Mouse (Mus musculus): ENCODE results near the gene Samd3.

Gene Samd3

GRCm38 (mm10) chr10:26303485-26303884, 74.0 kb downstream of the Samd3 start:
- DNase-seq: no peak

GRCm38 (mm10) chr10:26314327-26314726, 84.8 kb downstream of the Samd3 start:
- DNase-seq: no peak

GRCm38 (mm10) chr10:26320679-26321078, 91.2 kb downstream of the Samd3 start:
- no peak for DNase-seq
